Mouse (Mus musculus) liver, embryonic 11.5 days (tissue): ENCODE data around the gene Tmem91. TPM values are rescaled to one million over a fixed set of nuclear protein-coding genes. Genes with fewer than 3 reads are reported as not detected.

Experiments
- ATAC-seq: fragments of 200-750 bp; cut with Nextera tagmentation; replicated peaks from 2 replicates; pipeline ENCODE4 v1.8.0; 2017; ENCODE audit warnings: moderate number of reproducible peaks, mild to moderate bottlenecking, moderate TSS enrichment, moderate library complexity; ENCODE audit not compliant: low FRiP score
- DNase-seq: peaks from one replicate; pipeline ENCODE4 v3.0.0-alpha.2; 2017; ENCODE audit warnings: low spot score
- H3K27ac ChIP-seq: fragments of 300-500 bp; sonication (generic); 2 replicates; pipeline ENCODE4 v1.5.1; 2014; ENCODE audit warnings: mild to moderate bottlenecking, low read depth, low read length, control low read depth
- H3K27me3 ChIP-seq: fragments of 300-500 bp; sonication (generic); replicated peaks from 2 replicates; pipeline ENCODE4 v1.6.1; 2014; ENCODE audit warnings: low read length, mixed read lengths; ENCODE audit not compliant: control insufficient read depth, insufficient read depth
- H3K36me3 ChIP-seq: fragments of 300-500 bp; sonication (generic); 2 replicates; pipeline ENCODE4 v1.6.1; 2014; ENCODE audit warnings: mild to moderate bottlenecking, low read length, moderate library complexity, mixed read lengths; ENCODE audit not compliant: control insufficient read depth, insufficient read depth
- H3K4me1 ChIP-seq: fragments of 300-500 bp; sonication (generic); replicated peaks from 2 replicates; pipeline ENCODE4 v1.6.1; 2014; ENCODE audit warnings: low read length, mixed read lengths; ENCODE audit not compliant: control insufficient read depth, insufficient read depth
- H3K4me2 ChIP-seq: fragments of 300-500 bp; sonication (generic); 2 replicates; pipeline ENCODE4 v1.6.1; 2014; ENCODE audit warnings: mild to moderate bottlenecking, control low read depth, moderate library complexity
- H3K4me3 ChIP-seq: fragments of 300-500 bp; sonication (generic); 2 replicates; pipeline ENCODE4 v1.5.1; 2014; ENCODE audit warnings: low read depth, low read length, control low read depth
- H3K9ac ChIP-seq: fragments of 300-500 bp; sonication (generic); 2 replicates; pipeline ENCODE4 v1.6.1; 2014; ENCODE audit warnings: low read depth, low read length, control low read depth
- H3K9me3 ChIP-seq: fragments of 300-500 bp; sonication (generic); 2 replicates; pipeline ENCODE4 v1.6.1; 2016; ENCODE audit warnings: low read length, inconsistent platforms, mixed read lengths; ENCODE audit not compliant: control insufficient read depth
- WGBS: fragments of 180-500 bp; shearing (Covaris S2); extraction: QIAGEN DNeasy Blood & Tissue Kit; methylation state at CpG from one replicate; pipeline ENCODE4 v1.1.7; 2014; 5-methylcytosine and 5-hydroxymethylcytosine counted together
- polyA plus RNA-seq: library from polyadenylated mRNA; unstranded; fragments of >200 nt; fragmentation: Nextera tagmentation; extraction: Ambion mirVana; gene quantifications from 2 replicates; pipeline ENCODE4 v1.2.1, GENCODE M21; 2014

Tmem91 gene
- polyA plus RNA-seq, 1 experiment from 2014 or later: 3.3 TPM

DNA sequence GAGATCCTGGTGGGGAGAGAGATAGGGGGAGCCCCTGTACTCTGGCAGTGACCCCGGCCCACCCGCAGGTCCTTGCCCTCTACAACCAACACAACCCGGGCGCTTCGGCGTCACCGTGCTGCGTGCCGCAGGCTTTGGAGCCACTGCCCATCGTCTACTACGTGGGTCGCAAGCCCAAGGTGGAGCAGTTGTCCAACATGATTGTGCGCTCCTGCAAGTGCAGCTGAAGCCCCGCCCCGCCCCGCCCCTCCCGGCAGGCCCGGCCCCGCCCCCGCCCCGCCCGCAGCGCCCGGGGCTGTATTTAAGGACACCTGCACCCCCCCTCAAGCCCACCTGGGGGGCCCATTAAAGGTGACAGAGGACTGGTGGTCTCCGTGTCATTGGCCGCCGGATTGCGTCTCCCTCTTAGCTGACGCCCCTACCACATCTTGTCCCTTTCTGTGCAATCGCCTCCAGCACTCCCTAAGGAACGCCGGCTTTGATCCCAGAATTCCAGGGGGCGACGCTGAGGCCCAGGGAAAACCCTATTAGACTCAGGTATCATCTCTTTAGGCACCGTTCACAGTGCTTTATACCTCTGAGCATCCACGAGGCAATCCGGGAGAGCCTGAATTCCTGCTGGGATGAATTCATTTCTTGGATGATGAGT, 29.9 kb upstream of the Tmem91 start:
- DNase-seq (no peak), ATAC-seq (0 out of 2 replicates have a peak, but pooled peaks have one; percentile 32)
- no peaks in the 10 kb centered on the region for H3K27me3 ChIP-seq
- peaks cover 44% of the 10 kb centered on the region for H3K4me1 ChIP-seq
- 27% methylated on average over 36 of the region's 37 CpGs for WGBS
- H3K9ac ChIP-seq: no peak overlapping the region
- H3K36me3 ChIP-seq: peaks cover 27% of the 10 kb centered on the region
- H3K4me2 ChIP-seq: peak overlapping the region; percentile 52
- peaks cover 7% of the 10 kb centered on the region; the same call in 1 of the 2 replicates for H3K9me3 ChIP-seq
- peak overlapping the region; percentile 24; the same call in 1 of the 2 replicates for H3K4me3 ChIP-seq
- H3K27ac ChIP-seq: 0 out of 2 replicates have a peak overlapping the region, but pooled peaks have one; percentile 40

DNA sequence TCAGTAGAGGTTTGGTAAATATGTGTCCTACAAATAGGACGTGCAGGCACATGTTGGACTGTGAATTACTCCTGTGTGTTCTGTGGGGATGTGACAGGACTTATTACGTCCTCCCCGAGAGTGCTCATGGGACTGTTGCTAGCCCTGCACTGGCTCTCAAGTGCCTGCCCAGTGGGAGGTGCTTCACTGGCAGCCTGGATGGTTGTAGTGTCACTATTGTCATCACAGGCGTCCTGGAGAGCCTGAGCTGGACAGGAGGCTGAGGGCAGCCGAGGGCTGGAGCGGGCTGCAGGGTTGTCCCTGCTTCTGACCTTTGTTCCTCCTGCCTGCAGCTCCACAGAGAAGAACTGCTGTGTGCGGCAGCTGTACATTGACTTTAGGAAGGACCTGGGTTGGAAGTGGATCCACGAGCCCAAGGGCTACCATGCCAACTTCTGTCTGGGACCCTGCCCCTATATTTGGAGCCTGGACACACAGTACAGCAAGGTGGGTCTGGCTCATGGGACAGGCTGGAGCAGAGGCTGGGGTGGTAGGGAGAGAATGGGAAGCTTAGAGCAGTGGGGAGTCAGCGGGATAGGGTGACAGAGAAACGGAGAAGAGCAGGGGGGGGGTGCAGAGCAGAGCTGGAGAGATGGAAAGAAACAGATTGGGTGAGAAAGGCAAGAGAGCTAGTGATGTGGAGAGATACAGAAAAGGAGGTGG, 29.0 kb upstream of the Tmem91 start:
- DNase-seq: no peak
- peak; percentile 48 for ATAC-seq
- Histone ChIP-seq H3K36me3 (peaks cover 31% of the 10 kb centered on the region), H3K9me3 (peaks cover 7% of the 10 kb centered on the region; the same call in 1 of the 2 replicates), H3K9ac (no peak overlapping the region), H3K4me2 (peak overlapping the region; percentile 52), H3K4me3 (no peak overlapping the region), H3K27ac (peak overlapping the region; percentile 36), H3K27me3 (no peaks in the 10 kb centered on the region), H3K4me1 (peaks cover 41% of the 10 kb centered on the region)
- WGBS: 47% methylated on average over 10 of the region's 10 CpGs

GRCm38 (mm10) chr7:25702350-25702749, 27.4 kb upstream of the Tmem91 start:
- Histone ChIP-seq H3K9ac (no peak overlapping the region), H3K4me3 (no peak overlapping the region), H3K4me2 (no peak overlapping the region), H3K27ac (no peak overlapping the region), H3K4me1 (peaks cover 33% of the 10 kb centered on the region), H3K27me3 (no peaks in the 10 kb centered on the region), H3K36me3 (peaks cover 40% of the 10 kb centered on the region), H3K9me3 (peaks cover 7% of the 10 kb centered on the region; the same call in 1 of the 2 replicates)
- ATAC-seq (no peak), DNase-seq (no peak)
- WGBS: 89% methylated on average over 2 of the region's 2 CpGs

- Histone ChIP-seq H3K4me1 (peaks cover 22% of the 10 kb centered on the region), H3K27ac (no peak overlapping the region), H3K9ac (no peak overlapping the region), H3K4me2 (no peak overlapping the region), H3K36me3 (peaks cover 48% of the 10 kb centered on the region), H3K9me3 (peaks cover 7% of the 10 kb centered on the region; the same call in 1 of the 2 replicates), H3K4me3 (no peak overlapping the region), H3K27me3 (no peaks in the 10 kb centered on the region)
- DNase-seq (no peak), ATAC-seq (no peak)
- 84% methylated on average over 12 of the region's 12 CpGs for WGBS
Observed at GRCm38 (mm10) chr7:25700732-25701131, 25.8 kb upstream of the Tmem91 start.

- peaks cover 51% of the 10 kb centered on the region for H3K36me3 ChIP-seq
- H3K27me3 ChIP-seq: no peaks in the 10 kb centered on the region
- DNase-seq: no peak
- no peak overlapping the region for H3K4me3 ChIP-seq
- ATAC-seq: no peak
- no peak overlapping the region for H3K4me2 ChIP-seq
- WGBS: 74% methylated on average over 13 of the region's 13 CpGs
- no peak overlapping the region for H3K9ac ChIP-seq
- peaks cover 7% of the 10 kb centered on the region; the same call in 1 of the 2 replicates for H3K9me3 ChIP-seq
- H3K4me1 ChIP-seq: peaks cover 15% of the 10 kb centered on the region
- H3K27ac ChIP-seq: no peak overlapping the region
Observed at GRCm38 (mm10) chr7:25699851-25700250, 24.9 kb upstream of the Tmem91 start.

DNA sequence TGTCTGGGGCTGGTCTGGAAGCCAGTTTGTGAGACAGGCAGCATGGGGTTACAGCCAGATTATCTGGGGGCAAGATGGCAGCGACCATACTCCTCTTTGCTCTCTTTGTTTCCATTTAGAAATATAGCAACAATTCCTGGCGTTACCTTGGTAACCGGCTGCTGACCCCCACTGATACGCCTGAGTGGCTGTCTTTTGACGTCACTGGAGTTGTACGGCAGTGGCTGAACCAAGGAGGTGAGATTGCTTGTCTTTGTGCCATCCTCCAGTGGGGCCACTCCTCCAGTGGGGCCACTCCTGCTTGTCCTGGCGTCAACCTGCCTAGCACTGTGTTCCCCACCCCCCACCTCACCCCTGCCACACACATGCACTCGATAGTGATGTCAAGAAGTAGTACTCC, 19.1 kb upstream of the Tmem91 start:
- 81% methylated on average over 8 of the region's 8 CpGs for WGBS
- H3K36me3 ChIP-seq: peaks cover 32% of the 10 kb centered on the region

GRCm38 (mm10) chr7:25690051-25690450, 15.1 kb upstream of the Tmem91 start:
- H3K4me1 ChIP-seq: peaks cover 29% of the 10 kb centered on the region
- peak overlapping the region; percentile 86 for H3K9ac ChIP-seq

More for the DNA sequence above, 19.1 kb upstream of the Tmem91 start:
- Histone ChIP-seq H3K9me3 (no peaks in the 10 kb centered on the region), H3K4me2 (no peak overlapping the region), H3K4me1 (peaks cover 18% of the 10 kb centered on the region), H3K27me3 (no peaks in the 10 kb centered on the region), H3K27ac (no peak overlapping the region), H3K9ac (no peak overlapping the region), H3K4me3 (no peak overlapping the region)
- DNase-seq: no peak
- ATAC-seq: no peak

DNA sequence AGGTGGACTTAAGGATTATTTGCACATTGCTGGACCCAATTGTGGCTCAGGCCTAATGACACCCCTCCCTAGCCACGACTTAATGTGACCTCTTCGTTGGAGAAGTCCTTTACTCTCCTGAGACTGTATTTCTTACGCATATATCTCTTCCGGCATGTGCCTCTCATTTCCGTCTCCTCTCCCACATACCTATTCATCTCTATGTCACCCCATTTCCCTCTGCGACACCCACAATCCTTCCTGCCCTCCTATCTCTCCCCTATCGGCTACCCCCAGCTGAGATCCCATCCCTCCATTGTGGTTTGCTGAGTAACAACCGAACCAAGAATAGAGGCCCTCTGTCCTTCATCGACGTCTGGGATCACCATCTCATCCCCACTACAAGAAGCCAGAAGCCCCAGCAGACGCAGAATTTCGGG, 14.6 kb upstream of the Tmem91 start:
- peaks cover 10% of the 10 kb centered on the region; the same call in 1 of the 2 replicates for H3K36me3 ChIP-seq
- H3K9me3 ChIP-seq: no peaks in the 10 kb centered on the region
- H3K27me3 ChIP-seq: no peaks in the 10 kb centered on the region; the same call in 1 of the 2 replicates
- DNase-seq (peak; percentile 58), ATAC-seq (peak; percentile 33)
- peak overlapping the region; percentile 80 for H3K4me3 ChIP-seq
- 6% methylated on average over 12 of the region's 12 CpGs for WGBS
- peaks cover 32% of the 10 kb centered on the region for H3K4me1 ChIP-seq
- peak overlapping the region; percentile 96 for H3K27ac ChIP-seq
- peak overlapping the region; percentile 86 for H3K9ac ChIP-seq
- H3K4me2 ChIP-seq: peak overlapping the region; percentile 97

More at GRCm38 (mm10) chr7:25690051-25690450, 15.1 kb upstream of the Tmem91 start:
- no peaks in the 10 kb centered on the region; the same call in 1 of the 2 replicates for H3K27me3 ChIP-seq
- H3K4me3 ChIP-seq: peak overlapping the region; percentile 80
- H3K4me2 ChIP-seq: peak overlapping the region; percentile 97
- H3K36me3 ChIP-seq: peaks cover 8% of the 10 kb centered on the region; the same call in 1 of the 2 replicates
- WGBS: 25% methylated on average over 5 of the region's 5 CpGs
- no peaks in the 10 kb centered on the region for H3K9me3 ChIP-seq
- ATAC-seq (no peak), DNase-seq (peak; percentile 59)
- peak overlapping the region; percentile 96 for H3K27ac ChIP-seq
